Mouse (Mus musculus): ENCODE measurements at regions not wholly inside any gene's neighbourhood (a gene's known extent, or its start where the extent isn't known, plus 50 kb on each side); places are given as distances from the start of the nearest gene placed in this dataset.

GRCm38 (mm10) chr2:30539305-30539704 lies 55.5 kb upstream of the Cstad start:
- no peaks in the 10 kb centered on the region for H3K36me3 ChIP-seq (ENCODE audit: control insufficient read depth, insufficient read depth, low read length)
- no peaks in the 10 kb centered on the region for H3K79me2 ChIP-seq (ENCODE audit: control insufficient read depth, insufficient read depth, low read length)
- no peaks in the 10 kb centered on the region for H3K4me1 ChIP-seq (ENCODE audit: control insufficient read depth, insufficient read depth, low read length)
- DNase-seq (ENCODE audit: extremely low read depth, low read depth, low spot score) = no peak
- no peak overlapping the region for H3K27ac ChIP-seq (replicated peaks; ENCODE audit: insufficient read depth, low read depth, low read length)
- TF ChIP-seq CTCF (IDR thresholded peaks at IDR 0.05; ENCODE audit: low read depth, low read length) (no peak), POLR2A (IDR thresholded peaks at IDR 0.05; ENCODE audit: extremely low read depth, insufficient read depth, low read length) (no peak)
- WGBS = 100% methylated on average over 1 of the region's 1 CpGs
- no peak overlapping the region for H3K4me3 ChIP-seq (ENCODE audit: insufficient read depth, low read depth, low read length)
- no peaks in the 10 kb centered on the region for H3K27me3 ChIP-seq (ENCODE audit: control insufficient read depth, insufficient read depth, low read length)
- no peak overlapping the region for H3K9ac ChIP-seq (ENCODE audit: low read depth, low read length)

- Histone ChIP-seq H3K4me1 (ENCODE audit: control insufficient read depth, insufficient read depth, low read length) (no peaks in the 10 kb centered on the region), H3K27me3 (ENCODE audit: control insufficient read depth, insufficient read depth, low read length) (no peaks in the 10 kb centered on the region), H3K4me3 (ENCODE audit: insufficient read depth, low read depth, low read length) (no peak overlapping the region), H3K27ac (replicated peaks; ENCODE audit: insufficient read depth, low read depth, low read length) (no peak overlapping the region), H3K9ac (ENCODE audit: low read depth, low read length) (no peak overlapping the region), H3K79me2 (ENCODE audit: control insufficient read depth, insufficient read depth, low read length) (no peaks in the 10 kb centered on the region), H3K36me3 (ENCODE audit: control insufficient read depth, insufficient read depth, low read length) (no peaks in the 10 kb centered on the region)
- WGBS = 52% methylated on average over 4 of the region's 4 CpGs
- TF ChIP-seq POLR2A (IDR thresholded peaks at IDR 0.05; ENCODE audit: extremely low read depth, insufficient read depth, low read length) (no peak), CTCF (IDR thresholded peaks at IDR 0.05; ENCODE audit: low read depth, low read length) (no peak)
- no peak for DNase-seq (ENCODE audit: extremely low read depth, low read depth, low spot score)
Observed at GRCm38 (mm10) chr2:30541541-30541940, 53.3 kb upstream of the Cstad start.

GRCm38 (mm10) chr2:30544782-30545435 lies 49.9 kb upstream of the Cstad start:
- Histone ChIP-seq H3K4me1 (ENCODE audit: control insufficient read depth, insufficient read depth, low read length) (no peaks in the 10 kb centered on the region), H3K27me3 (ENCODE audit: control insufficient read depth, insufficient read depth, low read length) (no peaks in the 10 kb centered on the region), H3K79me2 (ENCODE audit: control insufficient read depth, insufficient read depth, low read length) (no peaks in the 10 kb centered on the region), H3K4me3 (ENCODE audit: insufficient read depth, low read depth, low read length) (peak overlapping the region; percentile 9; the same call in 1 of the 2 replicates), H3K9ac (ENCODE audit: low read depth, low read length) (no peak overlapping the region), H3K27ac (replicated peaks; ENCODE audit: insufficient read depth, low read depth, low read length) (no peak overlapping the region), H3K36me3 (ENCODE audit: control insufficient read depth, insufficient read depth, low read length) (no peaks in the 10 kb centered on the region)
- peak; percentile 47 for DNase-seq (ENCODE audit: extremely low read depth, low read depth, low spot score)
- WGBS = 7% methylated on average over 35 of the region's 35 CpGs
- no peak for TF ChIP-seq POLR2A (IDR thresholded peaks at IDR 0.05; ENCODE audit: extremely low read depth, insufficient read depth, low read length)
- no peak for TF ChIP-seq CTCF (IDR thresholded peaks at IDR 0.05; ENCODE audit: low read depth, low read length)
